Mouse (Mus musculus): ENCODE results near the gene Gm3327. TPM values are rescaled to one million over a fixed set of nuclear protein-coding genes. Genes with fewer than 3 reads are reported as not detected.
"Not testable (repeated sequence)": the region's sequence is repeated elsewhere in the genome, so short reads cannot be mapped to it uniquely, and the experiment has no call there.

The Gm3327 gene
- not detected in 2 replicates for polyA plus RNA-seq (2012; rRNA removed)

DNA sequence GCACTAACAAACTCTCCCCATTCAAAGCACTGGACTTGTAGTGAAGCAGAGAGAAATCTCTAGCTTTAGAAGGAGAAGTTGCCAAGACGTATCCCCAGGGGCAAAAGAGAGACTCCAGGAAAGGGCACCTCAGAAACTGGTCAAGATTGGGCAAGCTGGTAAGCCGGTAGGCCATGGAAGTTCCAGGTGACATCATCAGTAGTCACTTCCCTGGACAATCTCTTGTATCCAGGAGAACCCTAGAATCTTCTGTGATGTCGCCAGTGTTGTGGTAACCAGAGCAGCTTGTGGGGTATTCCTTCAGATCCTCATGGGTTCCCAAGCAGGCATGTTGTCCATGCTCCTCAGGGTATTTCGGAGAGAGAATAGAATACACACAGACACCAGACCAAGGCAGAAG is at the start of gene Gm3327:
Gm3327 (plus strand) TSS at position 301 of the 400 bp plus-strand sequence.
- WGBS = 78% methylated on average over 4 of the region's 4 CpGs

GRCm38 (mm10) chr14:44077785-44078341 is 45.8 kb upstream of the Gm3327 start:
- DNase-seq; H3K27me3 ChIP-seq (ENCODE audit: control insufficient read depth, insufficient read depth, low read length); H3K27ac ChIP-seq (ENCODE audit: insufficient read depth, low read length); H3K4me3 ChIP-seq (replicated peaks; ENCODE audit: insufficient read depth, low read depth, low read length); H3K4me1 ChIP-seq (ENCODE audit: control insufficient read depth, insufficient read depth, low read length): not testable (repeated sequence)
- WGBS = 79% methylated on average over 5 of the region's 5 CpGs

More for the DNA sequence above, at the start of gene Gm3327:
- not testable (repeated sequence) for H3K4me3 ChIP-seq (replicated peaks; ENCODE audit: insufficient read depth, low read depth, low read length); H3K4me1 ChIP-seq (ENCODE audit: control insufficient read depth, insufficient read depth, low read length); DNase-seq; H3K27ac ChIP-seq (ENCODE audit: insufficient read depth, low read length); H3K27me3 ChIP-seq (ENCODE audit: control insufficient read depth, insufficient read depth, low read length)

GRCm38 (mm10) chr14:44086588-44086987 is 37.1 kb upstream of the Gm3327 start:
- DNase-seq; H3K27ac ChIP-seq (ENCODE audit: insufficient read depth, low read length); H3K4me3 ChIP-seq (replicated peaks; ENCODE audit: insufficient read depth, low read depth, low read length); H3K27me3 ChIP-seq (ENCODE audit: control insufficient read depth, insufficient read depth, low read length); H3K4me1 ChIP-seq (ENCODE audit: control insufficient read depth, insufficient read depth, low read length): not testable (repeated sequence)
- WGBS = 85% methylated on average over 1 of the region's 1 CpGs

DNA sequence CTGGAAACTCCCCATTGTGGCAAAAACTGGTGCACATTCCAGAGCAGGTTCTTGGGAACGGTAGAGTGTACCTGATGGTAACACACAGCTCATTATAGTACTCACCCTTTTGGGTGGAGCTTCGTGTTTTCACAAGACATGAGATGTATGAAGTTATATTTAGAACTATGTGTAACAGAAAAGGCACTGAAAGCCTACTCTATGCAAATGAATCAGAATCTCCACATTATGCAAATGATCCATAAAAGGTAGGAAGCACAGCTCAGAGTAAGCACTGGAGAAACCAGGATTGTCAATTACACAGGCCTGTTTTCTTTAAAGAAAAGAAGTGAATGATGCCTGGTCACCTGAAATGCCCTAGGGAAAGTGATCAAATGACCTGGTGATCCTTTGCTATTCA is 36.1 kb upstream of the Gm3327 start:
- not testable (repeated sequence) for H3K4me1 ChIP-seq (ENCODE audit: control insufficient read depth, insufficient read depth, low read length); H3K4me3 ChIP-seq (replicated peaks; ENCODE audit: insufficient read depth, low read depth, low read length); DNase-seq; H3K27ac ChIP-seq (ENCODE audit: insufficient read depth, low read length); H3K27me3 ChIP-seq (ENCODE audit: control insufficient read depth, insufficient read depth, low read length)
- 67% methylated on average over 2 of the region's 2 CpGs for WGBS

- not testable (repeated sequence) for H3K4me1 ChIP-seq (ENCODE audit: control insufficient read depth, insufficient read depth, low read length); DNase-seq; H3K27me3 ChIP-seq (ENCODE audit: control insufficient read depth, insufficient read depth, low read length); H3K27ac ChIP-seq (ENCODE audit: insufficient read depth, low read length); H3K4me3 ChIP-seq (replicated peaks; ENCODE audit: insufficient read depth, low read depth, low read length)
- WGBS = 38% methylated on average over 1 of the region's 1 CpGs
Observed at GRCm38 (mm10) chr14:44091524-44091923, 32.1 kb upstream of the Gm3327 start.

- DNase-seq; H3K27me3 ChIP-seq (ENCODE audit: control insufficient read depth, insufficient read depth, low read length); H3K4me3 ChIP-seq (replicated peaks; ENCODE audit: insufficient read depth, low read depth, low read length); H3K4me1 ChIP-seq (ENCODE audit: control insufficient read depth, insufficient read depth, low read length); H3K27ac ChIP-seq (ENCODE audit: insufficient read depth, low read length): not testable (repeated sequence)
- 52% methylated on average over 5 of the region's 5 CpGs for WGBS
Observed at GRCm38 (mm10) chr14:44094445-44094844, 29.2 kb upstream of the Gm3327 start.

GRCm38 (mm10) chr14:44100030-44100429 is 23.6 kb upstream of the Gm3327 start:
- not testable (repeated sequence) for H3K4me3 ChIP-seq (replicated peaks; ENCODE audit: insufficient read depth, low read depth, low read length); H3K27me3 ChIP-seq (ENCODE audit: control insufficient read depth, insufficient read depth, low read length); DNase-seq; H3K4me1 ChIP-seq (ENCODE audit: control insufficient read depth, insufficient read depth, low read length); H3K27ac ChIP-seq (ENCODE audit: insufficient read depth, low read length)
- WGBS = no CpG with 5 or more reads among the region's 1 CpGs

DNA sequence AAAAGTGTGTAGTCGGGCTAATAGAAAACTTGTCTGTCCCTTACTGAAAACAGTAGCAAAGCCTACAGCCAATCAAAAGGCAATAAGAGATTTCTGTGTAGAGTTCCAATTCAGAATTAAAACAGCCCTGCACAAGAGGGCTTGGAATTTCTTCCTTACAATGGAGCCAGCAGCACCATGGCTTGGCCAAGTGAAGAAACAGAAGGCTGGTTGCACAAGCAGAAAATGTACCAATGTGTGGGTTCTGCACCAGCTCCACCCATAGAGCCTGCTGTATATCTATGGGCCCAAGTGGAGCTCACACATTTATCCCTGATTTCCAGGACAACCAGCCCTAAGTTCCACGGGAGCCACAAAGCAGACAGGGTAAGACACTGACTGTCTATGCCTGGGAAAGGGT is 21.3 kb upstream of the Gm3327 start, which contains the start of gene Ear2:
Ear2 (plus strand) TSS at position 301 of the 400 bp plus-strand sequence.
- not testable (repeated sequence) for H3K4me3 ChIP-seq (replicated peaks; ENCODE audit: insufficient read depth, low read depth, low read length); H3K27ac ChIP-seq (ENCODE audit: insufficient read depth, low read length); DNase-seq; H3K27me3 ChIP-seq (ENCODE audit: control insufficient read depth, insufficient read depth, low read length); H3K4me1 ChIP-seq (ENCODE audit: control insufficient read depth, insufficient read depth, low read length)
- WGBS = 75% methylated on average over 2 of the region's 2 CpGs

GRCm38 (mm10) chr14:44110981-44111380 is 12.7 kb upstream of the Gm3327 start:
- no peaks in the 10 kb centered on the region for H3K4me1 ChIP-seq (ENCODE audit: control insufficient read depth, insufficient read depth, low read length)
- H3K4me3 ChIP-seq (replicated peaks; ENCODE audit: insufficient read depth, low read depth, low read length) = no peak overlapping the region
- no peaks in the 10 kb centered on the region for H3K27me3 ChIP-seq (ENCODE audit: control insufficient read depth, insufficient read depth, low read length)
- no peak for DNase-seq
- H3K27ac ChIP-seq (ENCODE audit: insufficient read depth, low read length) = no peak overlapping the region
- TF ChIP-seq CTCF (IDR thresholded peaks at IDR 0.05; ENCODE audit: borderline replicate concordance, insufficient read depth, low read depth, low read length) (no peak), POLR2A (IDR thresholded peaks at IDR 0.05; ENCODE audit: borderline replicate concordance, insufficient read depth, low read length) (no peak)

Other genes with a start within 250 kb of the Gm3327 start
- gene Ear1, start 248.3 kb upstream of the Gm3327 start, polyA plus RNA-seq (2012; rRNA removed) = not detected in 2 replicates
- not detected in 2 replicates for gene Ear10, start 200.3 kb upstream of the Gm3327 start, polyA plus RNA-seq (2012; rRNA removed)
- gene Gm8113, start 198.5 kb upstream of the Gm3327 start, polyA plus RNA-seq (2012; rRNA removed) = 0.15 and 0.16 TPM in 2 replicates
- gene Ang5, start 166.8 kb upstream of the Gm3327 start, polyA plus RNA-seq (2012; rRNA removed) = not detected in 2 replicates
- gene Ang6, start 121.6 kb upstream of the Gm3327 start, polyA plus RNA-seq (2012; rRNA removed) = not detected in 2 replicates
- 0.33 and 0.44 TPM in 2 replicates for gene Ear2, start 21.2 kb upstream of the Gm3327 start, polyA plus RNA-seq (2012; rRNA removed)
- gene Gm8212, start 73.8 kb downstream of the Gm3327 start, polyA plus RNA-seq (2012; rRNA removed) = not detected in 2 replicates
- not detected in 2 replicates for gene 4930503E14Rik, start 89.4 kb downstream of the Gm3327 start, polyA plus RNA-seq (2012; rRNA removed)
- not detected in 2 replicates for gene Gm8220, start 161.7 kb downstream of the Gm3327 start, polyA plus RNA-seq (2012; rRNA removed)
- not detected in 2 replicates for gene Gm5930, start 214.7 kb downstream of the Gm3327 start, polyA plus RNA-seq (2012; rRNA removed)
- not detected in 2 replicates for gene Gm8229, start 241.5 kb downstream of the Gm3327 start, polyA plus RNA-seq (2012; rRNA removed)

All from cerebellum, adult 2 months (tissue).